Mouse (Mus musculus) cerebellum, postnatal 36 days (tissue): ENCODE results near the gene Med16.

Source experiments
- DNase-seq, 2 experiments: peaks; one replicate each; pipeline ENCODE4 v3.0.0; 2021 to 2022; ENCODE audit warnings: mixed read lengths in 2 of 2

Gene Med16

DNA sequence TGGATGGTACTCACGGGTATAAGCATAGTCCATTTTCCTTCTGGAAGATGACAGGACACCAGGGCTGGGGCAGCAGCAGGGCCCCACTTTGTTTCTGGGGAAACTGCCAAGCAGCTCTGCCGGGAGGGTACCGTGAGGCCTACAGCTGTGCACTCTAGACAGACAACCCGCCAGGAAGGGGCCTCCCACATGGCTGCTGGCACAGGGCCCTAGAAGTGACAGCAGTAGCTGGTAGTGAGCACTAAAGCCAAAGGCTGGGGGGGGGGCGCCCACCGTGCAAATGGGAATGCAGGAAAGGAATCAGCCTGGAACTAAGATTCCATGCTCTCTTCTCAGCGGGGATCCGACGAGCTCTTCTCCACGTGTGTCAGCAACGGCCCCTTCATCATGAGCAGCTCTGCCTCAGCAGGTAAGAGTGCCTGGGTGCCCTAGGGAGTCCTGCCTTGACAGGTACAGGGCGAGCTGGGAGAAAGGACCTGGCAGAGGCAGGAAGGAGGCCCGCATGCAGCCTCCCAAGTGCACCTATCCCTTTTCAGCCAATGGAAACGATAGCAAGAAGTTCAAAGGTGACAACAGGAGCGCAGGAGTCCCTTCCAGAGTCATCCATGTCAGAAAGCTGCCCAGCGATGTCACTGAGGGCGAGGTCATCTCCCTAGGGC lies 50.2 kb downstream of the Med16 start:
- DNase-seq = peak in 1 of 2 experiments; percentile 57

DNA sequence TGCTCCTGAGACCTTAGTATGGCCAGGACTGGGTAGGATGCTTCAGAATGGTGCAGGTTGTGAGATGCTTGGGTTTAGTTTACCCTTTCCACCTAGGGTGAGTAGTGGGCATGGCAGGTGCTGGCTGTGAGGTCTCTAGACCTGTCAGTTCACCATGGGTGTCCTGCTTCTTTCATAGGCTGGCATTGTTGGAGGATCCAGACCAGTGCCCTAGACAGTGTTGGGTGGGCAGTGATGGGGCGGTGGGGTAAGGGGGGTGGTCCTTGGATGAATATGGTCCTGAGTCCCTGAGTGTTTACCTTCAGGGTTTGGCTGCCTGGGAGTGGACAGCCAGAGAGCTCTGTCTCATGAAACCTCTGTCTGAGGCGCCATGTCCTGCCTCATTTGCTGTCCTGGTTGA lies 50.8 kb downstream of the Med16 start:
- DNase-seq = no peak

DNA sequence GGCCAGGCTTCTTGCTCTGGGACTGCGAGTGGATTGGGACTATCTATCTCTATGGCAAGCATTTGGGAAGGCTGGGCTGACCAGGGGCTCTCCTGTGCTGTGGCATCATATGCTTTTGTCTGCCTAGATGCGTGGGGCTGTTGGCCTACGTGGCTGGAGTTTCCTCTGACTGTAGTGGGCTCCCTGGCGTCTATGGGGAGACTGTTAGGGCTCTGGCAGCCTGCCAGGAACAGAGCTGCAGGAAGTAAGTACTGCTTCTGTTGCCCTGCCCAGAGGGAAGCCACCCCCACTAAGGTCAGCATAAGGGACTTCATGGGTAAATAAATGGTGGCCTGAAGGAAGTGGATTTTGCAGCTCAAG lies 51.3 kb downstream of the Med16 start:
- peak in 1 of 2 experiments; percentile 43 for DNase-seq

DNA sequence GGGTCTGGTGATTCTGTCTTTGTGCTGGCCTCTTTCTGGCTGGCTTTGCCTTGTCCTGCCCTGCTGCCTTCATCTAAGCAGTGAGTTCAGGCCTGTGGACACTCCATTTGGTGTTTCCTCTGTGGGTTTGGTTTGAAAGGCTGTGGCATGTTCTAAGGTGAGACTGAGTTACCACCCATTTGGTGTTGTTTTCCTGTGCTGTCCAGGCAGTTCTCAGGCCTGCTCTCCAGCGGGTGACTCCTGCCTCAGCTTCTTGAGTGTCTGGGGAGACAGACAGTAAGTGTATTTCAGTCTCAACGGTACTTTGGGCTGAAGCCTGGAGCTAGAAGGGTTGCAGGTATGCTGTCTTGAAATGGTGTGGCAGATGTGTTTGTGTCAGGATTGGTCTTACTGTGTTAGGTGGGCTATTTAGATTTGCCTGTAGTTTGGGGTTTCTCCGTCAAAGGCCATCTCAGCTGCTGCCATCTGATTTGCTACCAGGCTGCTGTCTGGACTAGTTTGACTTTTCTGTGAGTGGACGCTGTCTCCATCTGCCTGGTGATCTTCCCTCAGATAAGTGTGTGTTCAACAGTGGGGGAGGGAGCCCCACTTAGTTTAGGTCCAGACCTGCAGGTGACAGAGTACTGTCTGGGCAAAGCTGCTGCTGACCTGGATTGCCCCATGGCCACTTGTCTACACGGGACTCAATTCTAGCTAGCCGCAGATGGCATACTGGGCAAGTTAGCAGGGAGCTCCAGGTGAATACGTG lies 51.8 kb downstream of the Med16 start:
- DNase-seq = no peak

DNA sequence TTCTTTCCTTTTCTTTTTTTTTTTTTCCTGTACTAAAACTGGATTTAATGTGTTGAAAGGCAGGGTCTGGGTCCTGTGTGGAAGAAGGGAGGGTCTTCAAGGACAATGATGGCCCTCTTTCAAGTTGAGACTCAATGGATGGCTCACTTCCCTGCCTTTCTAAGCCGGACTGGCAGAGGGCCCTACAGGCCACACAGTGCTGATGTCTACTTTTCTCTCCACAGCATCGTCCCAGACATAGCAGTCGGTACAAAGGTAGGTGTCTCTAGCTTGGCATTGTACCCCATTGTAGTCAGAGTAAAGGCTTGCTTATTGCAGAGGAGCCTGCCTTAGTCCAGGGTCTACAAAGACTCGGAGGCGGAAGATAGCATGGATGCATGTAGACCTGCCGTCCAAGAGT lies 52.4 kb downstream of the Med16 start:
- DNase-seq = no peak

DNA sequence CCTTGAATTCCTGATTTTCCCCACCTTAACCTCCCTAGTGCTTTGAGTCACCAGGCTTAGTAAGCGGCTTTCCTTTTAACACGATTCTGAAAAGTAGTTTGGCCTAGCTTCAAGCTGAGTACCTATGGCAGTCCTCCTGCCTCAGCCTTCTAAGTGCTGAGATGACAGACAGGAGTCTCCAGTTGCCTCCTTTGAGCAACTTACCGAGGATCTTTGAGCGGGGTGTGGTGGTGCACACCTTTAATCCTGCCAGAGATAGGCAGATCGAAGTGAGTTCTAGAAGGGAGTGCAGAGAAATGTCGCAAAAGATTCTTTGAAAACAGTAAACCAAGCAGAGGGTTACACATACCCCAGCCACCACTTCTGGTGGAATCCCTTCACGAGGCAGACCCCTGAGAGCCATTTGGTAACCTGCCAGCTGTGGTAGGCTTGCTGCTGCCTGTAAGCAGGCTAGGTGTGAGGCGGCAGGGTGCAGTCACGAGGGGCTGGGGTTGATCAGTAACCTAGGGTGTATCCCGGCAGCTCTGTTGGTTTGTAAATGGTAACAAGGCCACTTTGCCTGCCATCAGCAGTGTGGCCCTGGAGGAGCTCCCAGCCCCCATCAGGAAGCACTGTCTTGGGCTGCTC lies 53.1 kb downstream of the Med16 start:
- peak in 1 of 2 experiments; percentile 37 for DNase-seq

DNA sequence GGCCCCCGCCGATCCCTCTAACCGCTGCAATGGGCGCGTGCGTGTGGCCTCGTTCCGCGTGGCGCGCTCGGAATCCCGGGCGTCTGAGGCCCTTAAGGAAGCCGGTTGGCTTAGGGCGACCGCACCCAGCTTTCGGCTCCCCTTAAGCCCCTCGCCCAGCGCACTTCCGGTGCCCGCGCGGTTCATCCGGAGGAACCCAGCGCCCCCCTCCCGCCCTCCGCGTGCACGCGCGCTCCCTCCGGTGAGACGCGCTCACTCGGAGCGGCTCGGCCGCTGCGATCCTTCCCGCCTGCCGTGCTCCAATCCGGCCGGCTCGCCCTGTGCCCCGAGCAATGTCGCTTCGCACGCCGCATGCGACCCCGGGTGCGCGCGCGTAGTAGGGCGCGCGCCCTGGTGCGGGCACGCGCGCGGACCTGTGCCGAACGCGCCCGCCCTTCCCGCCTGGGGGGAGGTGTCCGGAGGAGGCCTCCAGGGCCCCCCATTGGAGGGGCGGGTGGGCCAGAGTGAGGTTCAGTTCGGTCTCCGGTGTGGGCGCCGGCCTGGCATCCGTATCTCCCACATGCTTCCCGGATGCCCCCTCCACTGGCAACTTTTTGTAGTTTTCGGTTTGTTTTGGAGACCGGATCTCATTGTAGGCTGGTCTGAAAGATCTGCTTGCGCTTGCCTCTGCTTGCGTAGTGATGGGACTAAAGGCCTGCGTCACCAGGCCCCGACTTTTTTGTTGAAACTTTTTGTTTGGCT lies 53.8 kb downstream of the Med16 start:
- peak; percentile 59 to 67 for DNase-seq

DNA sequence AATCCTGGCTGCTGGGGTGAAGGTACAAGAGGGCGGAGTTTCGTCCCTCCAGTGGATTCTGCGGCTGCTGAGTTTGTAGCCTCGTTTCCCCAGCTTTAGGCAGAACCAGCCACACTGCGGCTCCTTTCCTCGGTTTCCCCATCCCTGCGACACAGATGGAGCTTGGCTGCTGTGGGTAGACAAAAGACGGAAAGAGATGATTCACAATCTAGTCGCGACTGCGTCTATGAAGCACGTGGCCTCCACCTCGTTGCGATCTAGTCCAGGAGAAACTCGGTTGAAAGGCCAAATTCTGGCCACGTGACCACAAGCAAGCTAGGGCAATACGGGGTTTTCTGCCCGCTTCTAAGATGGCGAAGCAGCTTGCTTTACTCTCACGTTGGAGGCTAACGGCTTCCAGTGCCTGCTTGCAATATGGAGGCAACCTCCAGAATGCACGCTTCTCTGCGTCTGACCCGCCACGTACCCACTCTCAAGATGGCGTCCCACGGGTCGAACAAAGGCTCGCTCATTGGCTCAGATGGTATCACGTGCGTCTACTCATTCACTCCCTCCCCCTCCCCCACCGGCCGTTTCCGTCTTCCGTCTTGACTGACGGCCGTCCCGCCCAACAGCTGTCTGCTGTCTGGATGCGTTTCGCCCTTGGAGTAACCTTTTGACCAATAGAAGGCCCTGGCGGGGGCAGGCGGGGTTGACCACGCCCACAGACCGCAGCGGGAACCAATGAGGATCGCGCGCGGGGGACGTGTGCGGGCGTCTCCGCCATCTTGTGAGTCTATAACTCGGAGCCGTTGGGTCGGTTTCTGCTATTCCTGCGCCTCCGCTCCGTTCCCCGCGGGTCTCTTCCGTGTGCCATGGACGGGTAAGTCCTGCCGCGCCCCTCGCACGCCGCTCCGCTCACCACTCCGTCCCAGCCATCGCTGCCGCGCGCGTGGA lies 54.6 kb downstream of the Med16 start, which contains the start of gene Ptbp1:
Ptbp1 (plus strand) TSS at position 568 of the 936 bp plus-strand sequence.
- DNase-seq = peak; percentile 99

DNA sequence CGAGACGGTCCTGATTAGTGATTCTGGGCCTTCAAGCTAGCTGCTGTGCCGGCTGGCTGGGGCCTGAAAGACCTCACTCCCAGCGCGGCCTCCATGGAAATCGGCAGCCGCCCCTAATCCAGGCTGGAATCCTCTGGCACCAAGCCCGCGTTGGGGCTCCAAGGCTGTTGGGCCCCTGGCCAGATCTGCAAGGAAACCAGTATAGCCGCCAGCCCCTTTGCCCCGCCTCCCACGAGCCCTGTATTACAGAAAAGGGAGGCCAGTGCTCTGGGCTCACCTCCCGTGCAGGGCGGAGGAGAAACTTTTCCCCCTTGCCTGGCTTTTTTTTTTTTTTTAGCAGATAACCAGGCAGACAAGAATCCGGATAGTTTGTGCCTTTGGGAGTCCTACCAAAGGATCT lies 55.3 kb downstream of the Med16 start:
- DNase-seq = peak; percentile 82 to 84

DNA sequence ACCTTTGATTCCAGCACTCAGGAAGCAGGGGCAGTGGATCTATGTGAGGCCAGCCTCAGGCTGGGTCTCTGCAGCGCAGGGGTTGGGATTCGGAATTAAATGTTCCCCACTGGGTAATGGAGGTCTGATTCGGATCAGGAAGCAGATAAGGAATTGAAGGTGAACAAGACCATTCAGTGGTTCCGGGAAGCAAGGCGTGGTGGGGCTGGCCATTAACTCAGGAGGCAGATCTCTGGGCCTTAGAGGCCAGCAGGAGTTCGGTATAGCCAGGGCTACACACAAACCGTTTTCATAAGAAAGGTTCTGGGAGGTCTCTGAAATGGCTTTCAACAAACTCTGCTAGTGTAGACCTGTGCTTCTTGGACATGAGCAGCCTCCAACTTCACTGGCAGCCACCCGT lies 55.9 kb downstream of the Med16 start:
- no peak for DNase-seq

DNA sequence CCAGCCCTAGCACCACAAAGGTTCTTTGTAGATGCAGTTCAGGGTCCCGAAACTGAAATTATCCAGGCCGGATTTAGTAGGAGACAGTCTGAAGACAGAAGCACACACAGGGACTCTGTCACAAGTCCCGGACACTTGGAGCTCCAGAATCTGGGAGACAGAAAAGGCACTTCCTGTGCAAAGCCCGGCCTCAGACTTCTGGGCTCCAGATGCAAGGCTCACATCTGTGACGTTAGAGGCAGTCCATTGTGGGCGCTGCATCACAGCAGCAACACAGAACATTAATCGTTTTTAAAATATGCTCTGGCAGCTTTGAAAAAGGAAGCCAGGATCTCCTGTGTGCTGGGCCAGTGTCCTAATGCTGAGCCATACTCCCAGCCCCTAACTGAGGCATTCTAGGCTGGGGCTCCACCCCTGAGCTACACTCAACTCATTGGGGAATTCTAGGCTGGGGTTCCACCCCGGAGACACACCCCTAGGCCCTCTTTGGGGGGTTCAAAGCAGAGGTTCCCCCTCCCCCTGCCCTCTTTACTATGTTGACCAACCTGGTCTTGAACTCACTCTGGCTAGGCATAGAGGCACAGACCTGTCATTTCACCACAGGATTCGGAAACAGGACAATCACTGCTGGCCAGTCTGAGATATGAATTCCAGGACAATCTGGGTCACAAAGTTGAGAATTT lies 56.5 kb downstream of the Med16 start:
- DNase-seq = no peak

DNA sequence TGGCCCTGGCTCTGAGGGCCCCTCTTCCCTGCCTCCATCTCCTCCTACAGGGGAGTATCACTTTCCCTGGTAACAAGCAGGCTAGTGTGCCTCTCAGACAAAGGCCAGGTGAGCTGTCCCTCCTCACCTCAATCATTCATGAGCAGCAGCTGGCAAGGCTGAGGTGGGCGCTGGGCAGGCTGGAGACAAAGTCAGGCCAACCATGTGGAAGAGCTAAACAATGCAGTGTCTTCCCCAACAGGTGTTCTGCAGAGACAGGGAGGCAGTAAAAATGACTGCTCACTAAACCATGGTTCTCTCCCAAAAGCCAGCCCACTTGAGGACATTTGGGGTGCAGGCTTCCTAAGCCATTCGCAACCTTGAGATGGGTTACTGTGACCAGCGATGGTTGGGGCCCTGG lies 57.1 kb downstream of the Med16 start:
- no peak for DNase-seq

DNA sequence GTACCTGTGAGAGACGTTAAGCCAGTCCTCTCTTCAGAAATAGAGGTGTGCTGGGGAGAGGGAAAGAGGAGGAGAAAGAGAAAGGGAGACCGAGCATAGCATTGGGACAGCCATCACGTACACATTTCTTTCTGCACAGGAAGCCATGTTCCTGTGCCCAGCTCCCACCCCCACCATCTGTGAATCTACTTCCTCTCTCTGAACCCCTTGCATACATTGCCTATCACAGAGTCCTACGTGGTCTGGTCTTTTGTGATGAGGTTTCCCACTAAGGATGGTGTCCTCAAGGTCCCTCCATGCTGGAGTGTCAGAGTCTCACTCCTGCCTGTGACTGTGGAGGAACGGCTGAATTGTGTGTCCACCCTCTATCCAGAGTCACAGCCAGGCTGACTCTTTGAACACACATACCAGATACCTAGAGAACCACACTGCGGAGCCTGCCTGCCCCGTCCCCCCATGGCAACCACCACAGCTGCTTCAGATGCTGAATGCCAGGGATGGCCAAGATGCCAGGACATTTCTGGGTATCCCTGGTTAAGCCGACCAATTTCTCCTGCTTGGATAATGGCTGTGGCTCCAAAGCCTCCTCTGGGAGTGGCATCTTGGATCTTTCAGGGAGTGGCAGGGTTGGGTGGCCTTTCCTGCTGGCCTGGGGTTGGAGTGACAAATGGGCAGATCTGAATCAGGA lies 58.6 kb downstream of the Med16 start:
- no peak for DNase-seq

DNA sequence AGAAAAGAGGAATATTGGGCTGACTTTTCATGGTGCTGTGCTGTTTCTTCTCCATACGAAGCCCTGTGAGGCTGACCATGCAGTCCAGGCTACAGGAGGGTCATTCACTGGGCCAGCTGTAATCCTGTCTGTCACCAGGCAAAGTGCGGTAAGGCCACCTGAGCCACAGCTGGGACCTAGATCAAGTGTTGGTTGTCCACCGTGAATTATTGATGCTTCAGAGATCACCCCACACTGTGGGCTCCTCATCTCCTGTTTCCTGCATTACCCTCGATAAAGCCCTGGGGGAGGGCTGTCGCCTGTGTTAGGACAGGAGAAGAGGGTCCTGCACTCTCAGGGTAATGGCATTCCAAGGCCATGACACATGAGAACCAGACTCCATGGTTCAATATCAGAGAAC lies 62.2 kb downstream of the Med16 start:
- no peak for DNase-seq
